Mouse (Mus musculus) MEL (cell line): Measurements from ENCODE around the gene Mfap4. TPM values are rescaled to one million over a fixed set of nuclear protein-coding genes. Genes with fewer than 3 reads are reported as not detected.

ENCODE experiments used
- DNase-seq: peaks from one replicate; pipeline ENCODE4 v3.0.0; 2011; ENCODE audit warnings: low read depth, low spot score
- H3K27ac ChIP-seq: 2 replicates; pipeline ENCODE4 v1.5.1; 2012; ENCODE audit warnings: low read depth, mild to moderate bottlenecking, control low read depth, low read length, moderate library complexity; ENCODE audit not compliant: control insufficient read depth
- H3K27me3 ChIP-seq, 2 experiments: fragments of 150-350 bp in 1 of 2; sonication (generic) in 1 of 2; 2 replicates each; pipeline ENCODE4 v1.6.1; 2012; ENCODE audit warnings: low read length in 2 of 2, mild to moderate bottlenecking in 2 of 2, improper control_type of control experiment in 1 of 2, moderate library complexity in 1 of 2; ENCODE audit not compliant: insufficient read depth in 2 of 2, control insufficient read depth in 1 of 2
- H3K36me3 ChIP-seq, 2 experiments: 2 replicates each; pipeline ENCODE4 v1.6.1; 2012 to 2014; ENCODE audit warnings: low read length in 2 of 2, improper control_type of control experiment in 1 of 2, inconsistent platforms in 1 of 2, mild to moderate bottlenecking in 1 of 2; ENCODE audit not compliant: insufficient read depth in 2 of 2, control insufficient read depth in 1 of 2
- H3K4me1 ChIP-seq, 2 experiments: fragments of 150-350 bp in 1 of 2; sonication (generic) in 1 of 2; 2 replicates each; pipeline ENCODE4 v1.6.1; 2012; ENCODE audit warnings: low read length in 2 of 2, improper control_type of control experiment in 1 of 2, mild to moderate bottlenecking in 1 of 2; ENCODE audit not compliant: insufficient read depth in 2 of 2, control insufficient read depth in 1 of 2
- H3K4me3 ChIP-seq, 2 experiments: fragments of 150-350 bp in 1 of 2; sonication (generic) in 1 of 2; 2 replicates each; pipeline ENCODE4 v1.5.1; 2012; ENCODE audit warnings: low read depth in 2 of 2, low read length in 2 of 2, mild to moderate bottlenecking in 2 of 2, moderate library complexity in 2 of 2, control low read depth in 1 of 2, improper control_type of control experiment in 1 of 2; ENCODE audit not compliant: control insufficient read depth in 1 of 2, insufficient read depth in 1 of 2
- H3K79me2 ChIP-seq: 2 replicates; pipeline ENCODE4 v1.6.1; 2012; ENCODE audit warnings: mild to moderate bottlenecking, low read length, moderate library complexity; ENCODE audit not compliant: control insufficient read depth, poor library complexity, insufficient read depth
- H3K9ac ChIP-seq: 2 replicates; pipeline ENCODE4 v1.6.1; 2012; ENCODE audit warnings: low read depth, mild to moderate bottlenecking, control low read depth, low read length, moderate library complexity; ENCODE audit not compliant: control insufficient read depth, poor library complexity, severe bottlenecking
- H3K9me3 ChIP-seq: fragments of 150-350 bp; sonication (generic); replicated peaks from 2 replicates; pipeline ENCODE4 v1.6.1; 2012; ENCODE audit warnings: mild to moderate bottlenecking, low read length, improper control_type of control experiment, moderate library complexity; ENCODE audit not compliant: insufficient read depth
- CHD1 ChIP-seq: IDR thresholded peaks from 2 replicates; pipeline ENCODE4 v1.6.1; 2012; ENCODE audit warnings: low read depth, mild to moderate bottlenecking, inconsistent platforms, low read length, improper control_type of control experiment
- CHD2 ChIP-seq: IDR thresholded peaks from 2 replicates; pipeline ENCODE4 v1.6.1; 2011; ENCODE audit warnings: low read length, improper control_type of control experiment
- CTCF ChIP-seq, 3 experiments: IDR thresholded peaks in 2 of 3; conservative IDR thresholded peaks in 1 of 3; 2 replicates each; pipeline ENCODE4 v1.5.1; 2011 to 2012; ENCODE audit warnings: low read length in 3 of 3, low read depth in 2 of 3, mild to moderate bottlenecking in 2 of 3, improper control_type of control experiment in 1 of 3, inconsistent platforms in 1 of 3, mixed read lengths in 1 of 3, moderate library complexity in 1 of 3; ENCODE audit not compliant: control insufficient read depth in 1 of 3, insufficient read depth in 1 of 3, poor library complexity in 1 of 3, severe bottlenecking in 1 of 3
- E2F4 ChIP-seq: IDR thresholded peaks from 2 replicates; pipeline ENCODE4 v1.6.1; 2011; ENCODE audit warnings: low read depth, low read length, improper control_type of control experiment, borderline replicate concordance
- ELF1 ChIP-seq: IDR thresholded peaks from 2 replicates; pipeline ENCODE4 v1.6.1; 2014; ENCODE audit warnings: low read depth, mild to moderate bottlenecking, inconsistent platforms, low read length, improper control_type of control experiment, moderate library complexity
- EP300 ChIP-seq, 2 experiments: IDR thresholded peaks; 2 replicates each; pipeline ENCODE4 v1.6.1; 2011; ENCODE audit warnings: improper control_type of control experiment in 2 of 2, low read length in 2 of 2, low read depth in 1 of 2, mild to moderate bottlenecking in 1 of 2
- ETS1 ChIP-seq: IDR thresholded peaks from 2 replicates; pipeline ENCODE4 v1.6.1; 2012; ENCODE audit warnings: low read depth, mild to moderate bottlenecking, inconsistent platforms, low read length, improper control_type of control experiment, moderate library complexity
- GABPA ChIP-seq: IDR thresholded peaks from 2 replicates; pipeline ENCODE4 v1.6.1; 2012; ENCODE audit warnings: low read depth, mild to moderate bottlenecking, inconsistent platforms, low read length, improper control_type of control experiment, moderate library complexity
- GATA1 ChIP-seq: IDR thresholded peaks from 2 replicates; pipeline ENCODE4 v1.6.1; 2011; ENCODE audit warnings: low read depth, low read length, improper control_type of control experiment
- HCFC1 ChIP-seq: IDR thresholded peaks from 2 replicates; pipeline ENCODE4 v1.6.1; 2012; ENCODE audit warnings: low read depth, mild to moderate bottlenecking, inconsistent platforms, low read length, improper control_type of control experiment, moderate library complexity
- JUND ChIP-seq: IDR thresholded peaks from 2 replicates; pipeline ENCODE4 v1.6.1; 2011; ENCODE audit warnings: low read depth, mild to moderate bottlenecking, improper control_type of control experiment, low read length
- MAFK ChIP-seq: IDR thresholded peaks from 2 replicates; pipeline ENCODE4 v1.6.1; 2011; ENCODE audit warnings: low read depth, mild to moderate bottlenecking, low read length, improper control_type of control experiment, borderline replicate concordance
- MAX ChIP-seq: IDR thresholded peaks from 2 replicates; pipeline ENCODE4 v1.6.1; 2011; ENCODE audit warnings: low read length, improper control_type of control experiment
- MAZ ChIP-seq: IDR thresholded peaks from 2 replicates; pipeline ENCODE4 v1.6.1; 2012; ENCODE audit warnings: low read depth, mild to moderate bottlenecking, inconsistent platforms, low read length, improper control_type of control experiment
- MXI1 ChIP-seq: IDR thresholded peaks from 2 replicates; pipeline ENCODE4 v1.6.1; 2011; ENCODE audit warnings: mild to moderate bottlenecking, low read depth, low read length, improper control_type of control experiment
- MYB ChIP-seq: IDR thresholded peaks from 2 replicates; pipeline ENCODE4 v1.6.1; 2011; ENCODE audit warnings: mild to moderate bottlenecking, low read depth, low read length, improper control_type of control experiment
- MYC ChIP-seq: IDR thresholded peaks from 2 replicates; pipeline ENCODE4 v1.6.1; 2011; ENCODE audit warnings: low read depth, mild to moderate bottlenecking, low read length, improper control_type of control experiment, moderate library complexity
- NELFE ChIP-seq: IDR thresholded peaks from 2 replicates; pipeline ENCODE4 v1.6.1; 2011; ENCODE audit warnings: low read depth, low read length, improper control_type of control experiment
- NRF1 ChIP-seq: IDR thresholded peaks from 2 replicates; pipeline ENCODE4 v1.6.1; 2014; ENCODE audit warnings: low read depth, mild to moderate bottlenecking, inconsistent platforms, low read length, improper control_type of control experiment, moderate library complexity; ENCODE audit not compliant: poor library complexity, insufficient read depth, severe bottlenecking
- POLR2A ChIP-seq, 2 experiments: IDR thresholded peaks; 2 replicates each; pipeline ENCODE4 v1.6.1; 2011 to 2012; ENCODE audit warnings: low read length in 2 of 2, mild to moderate bottlenecking in 2 of 2, control low read depth in 1 of 2, improper control_type of control experiment in 1 of 2, low read depth in 1 of 2, moderate library complexity in 1 of 2; ENCODE audit not compliant: control insufficient read depth in 1 of 2, insufficient read depth in 1 of 2, poor library complexity in 1 of 2
- POLR2AphosphoS2 ChIP-seq: IDR thresholded peaks from 2 replicates; pipeline ENCODE4 v1.6.1; 2011; ENCODE audit warnings: low read length, improper control_type of control experiment
- POLR2AphosphoS5 ChIP-seq: IDR thresholded peaks from 2 replicates; pipeline ENCODE4 v1.6.1; 2012; ENCODE audit warnings: low read depth, borderline replicate concordance, mild to moderate bottlenecking, inconsistent platforms, low read length, moderate library complexity, mixed read lengths
- RAD21 ChIP-seq: IDR thresholded peaks from 2 replicates; pipeline ENCODE4 v1.6.1; 2011; ENCODE audit warnings: mild to moderate bottlenecking, low read depth, low read length, improper control_type of control experiment
- RCOR1 ChIP-seq: IDR thresholded peaks from 2 replicates; pipeline ENCODE4 v1.6.1; 2012; ENCODE audit warnings: low read depth, mild to moderate bottlenecking, inconsistent platforms, low read length, improper control_type of control experiment
- SIN3A ChIP-seq: IDR thresholded peaks from 2 replicates; pipeline ENCODE4 v1.6.1; 2012; ENCODE audit warnings: low read length, improper control_type of control experiment, inconsistent platforms
- SMC3 ChIP-seq: IDR thresholded peaks from 2 replicates; pipeline ENCODE4 v1.6.1; 2011; ENCODE audit warnings: low read depth, low read length, improper control_type of control experiment
- TAL1 ChIP-seq: IDR thresholded peaks from 2 replicates; pipeline ENCODE4 v1.6.1; 2012; ENCODE audit warnings: mild to moderate bottlenecking, inconsistent platforms, low read length, moderate library complexity, mixed read lengths
- TBP ChIP-seq: IDR thresholded peaks from 2 replicates; pipeline ENCODE4 v1.8.0; 2011; ENCODE audit warnings: low read depth, low read length, improper control_type of control experiment
- TCF12 ChIP-seq: IDR thresholded peaks from 2 replicates; pipeline ENCODE4 v1.6.1; 2014; ENCODE audit warnings: low read depth, mild to moderate bottlenecking, inconsistent platforms, low read length, improper control_type of control experiment, moderate library complexity
- UBTF ChIP-seq: IDR thresholded peaks from 2 replicates; pipeline ENCODE4 v1.6.1; 2012; ENCODE audit warnings: low read depth, mild to moderate bottlenecking, inconsistent platforms, low read length, improper control_type of control experiment, moderate library complexity, borderline replicate concordance; ENCODE audit not compliant: insufficient read depth
- USF1 ChIP-seq: IDR thresholded peaks from 2 replicates; pipeline ENCODE4 v1.6.1; 2014; ENCODE audit warnings: low read depth, mild to moderate bottlenecking, inconsistent platforms, low read length, improper control_type of control experiment, moderate library complexity
- USF2 ChIP-seq, 2 experiments: IDR thresholded peaks; 2 replicates each; pipeline ENCODE4 v1.6.1; 2011 to 2012; ENCODE audit warnings: improper control_type of control experiment in 2 of 2, low read length in 2 of 2, borderline replicate concordance in 1 of 2, inconsistent platforms in 1 of 2, low read depth in 1 of 2, mild to moderate bottlenecking in 1 of 2; ENCODE audit not compliant: insufficient read depth in 1 of 2
- ZC3H11A ChIP-seq: IDR thresholded peaks from 2 replicates; pipeline ENCODE4 v1.6.1; 2012; ENCODE audit warnings: low read depth, mild to moderate bottlenecking, inconsistent platforms, low read length, improper control_type of control experiment
- ZKSCAN1 ChIP-seq: IDR thresholded peaks from 2 replicates; pipeline ENCODE4 v1.6.1; 2012; ENCODE audit warnings: low read depth, mild to moderate bottlenecking, inconsistent platforms, low read length, improper control_type of control experiment, moderate library complexity
- ZMIZ1 ChIP-seq: IDR thresholded peaks from 2 replicates; pipeline ENCODE4 v1.6.1; 2012; ENCODE audit warnings: low read depth, mild to moderate bottlenecking, inconsistent platforms, low read length, improper control_type of control experiment, moderate library complexity
- ZNF384 ChIP-seq: IDR thresholded peaks from 2 replicates; pipeline ENCODE4 v1.6.1; 2012; ENCODE audit warnings: low read depth, mild to moderate bottlenecking, inconsistent platforms, low read length, improper control_type of control experiment
- polyA plus RNA-seq, 2 experiments: library from polyadenylated mRNA; stranded (reverse) in 1 of 2; unstranded in 1 of 2; fragments of >175 nt in 1 of 2; fragments of >200 nt in 1 of 2; gene quantifications; 2 replicates each; pipeline versions ENCODE4 v1.2.1 to v1.2.4; 2012; ENCODE audit warnings: low replicate concordance in 2 of 2, low read depth in 1 of 2; ENCODE audit not compliant: insufficient read length in 2 of 2, insufficient read depth in 1 of 2, missing spikeins in 1 of 2
- total RNA-seq: library from RNA; depleted of rRNA; stranded (reverse); fragments of 300-350 nt; gene quantifications from 2 replicates; pipeline ENCODE4 v1.2.3, GENCODE M21; 2012

Gene Mfap4
- total and polyA plus RNA-seq, 3 experiments = not detected

DNA sequence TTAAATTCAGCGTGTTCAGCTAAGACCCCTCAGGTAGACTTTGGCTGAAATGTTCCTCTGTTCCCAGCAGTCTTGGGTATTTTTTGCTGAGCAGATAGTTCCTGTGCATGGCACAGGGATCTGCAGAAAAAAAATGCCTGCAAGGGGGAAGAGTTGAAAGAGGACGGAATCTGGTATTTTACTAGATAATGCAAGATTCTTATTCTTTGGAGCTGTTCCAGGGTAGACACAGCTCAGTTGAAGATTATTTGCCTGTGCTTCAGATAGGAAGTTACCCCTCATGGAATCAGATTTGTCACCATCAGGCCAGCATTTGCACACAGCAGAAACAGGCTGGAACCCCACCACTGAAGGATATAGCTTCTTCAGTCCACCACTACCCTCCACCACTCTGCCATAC is 10.3 kb downstream of the Mfap4 start (continued):
- TF ChIP-seq HCFC1 = no peak
- TF ChIP-seq UBTF = no peak
- TF ChIP-seq ZKSCAN1 = no peak
- no peak for TF ChIP-seq JUND
- TF ChIP-seq USF2 (IDR thresholded peaks at IDR 0.05; ENCODE audit: borderline replicate concordance in 1 of 2, insufficient read depth in 1 of 2, low read depth in 1 of 2, low read length in 2 of 2) = no peak

GRCm38 (mm10) chr11:61497490-61497889 is 12.3 kb downstream of the Mfap4 start:
- Histone ChIP-seq H3K9me3 (no peaks in the 10 kb centered on the region), H3K4me1 (peaks cover 5 to 42% of the 10 kb centered on the region in 2 experiments), H3K9ac (no peak overlapping the region), H3K4me3 (no peak overlapping the region), H3K27me3 (no peaks in the 10 kb centered on the region), H3K27ac (peak overlapping the region; percentile 33; the same call in 1 of the 2 replicates), H3K36me3 (peaks cover 0 to 36% of the 10 kb centered on the region in 2 experiments; a peak in 2 of 4 replicates), H3K79me2 (peaks cover 7% of the 10 kb centered on the region; the same call in 1 of the 2 replicates)
- DNase-seq = peak; percentile 91
- TF ChIP-seq MYC (peak; percentile 36; the same call in 1 of the 2 replicates), RCOR1 (peak; percentile 65), NRF1 (no peak), RAD21 (no peak), TCF12 (0 out of 2 replicates have a peak, but pooled peaks have one; percentile 26), USF1 (no peak), ELF1 (0 out of 2 replicates have a peak, but pooled peaks have one; percentile 51), ZNF384 (no peak), CTCF (IDR thresholded peaks at IDR 0.05 in 2 of 3, conservative IDR thresholded peaks at IDR 0.05 in 1 of 3; ENCODE audit: control insufficient read depth in 1 of 3, insufficient read depth in 1 of 3, low read depth in 2 of 3, low read length in 3 of 3, poor library complexity in 1 of 3, severe bottlenecking in 1 of 3) (no peak), ZC3H11A (no peak), EP300 (IDR thresholded peaks at IDR 0.05; ENCODE audit: low read depth in 1 of 2, low read length in 2 of 2) (peak; percentile 79 to 84), GABPA (no peak), TAL1 (no peak), MYB (no peak), MAX (peak; percentile 64; the same call in 1 of the 2 replicates), NELFE (no peak), CHD2 (peak; percentile 58), SIN3A (peak; percentile 72), MXI1 (no peak), GATA1 (peak; percentile 84), CHD1 (no peak), UBTF (no peak), POLR2AphosphoS5 (no peak), MAZ (peak; percentile 49; the same call in 1 of the 2 replicates), SMC3 (no peak), TBP (no peak), ZMIZ1 (no peak), ETS1 (peak; percentile 74), ZKSCAN1 (no peak), MAFK (no peak), POLR2AphosphoS2 (no peak), POLR2A (IDR thresholded peaks at IDR 0.05; ENCODE audit: control insufficient read depth in 1 of 2, insufficient read depth in 1 of 2, low read depth in 1 of 2, low read length in 2 of 2, poor library complexity in 1 of 2) (no peak), E2F4 (no peak)
